18 mouse cellular contexts compared by ENCODE assay signal in the genomic region with DNA sequence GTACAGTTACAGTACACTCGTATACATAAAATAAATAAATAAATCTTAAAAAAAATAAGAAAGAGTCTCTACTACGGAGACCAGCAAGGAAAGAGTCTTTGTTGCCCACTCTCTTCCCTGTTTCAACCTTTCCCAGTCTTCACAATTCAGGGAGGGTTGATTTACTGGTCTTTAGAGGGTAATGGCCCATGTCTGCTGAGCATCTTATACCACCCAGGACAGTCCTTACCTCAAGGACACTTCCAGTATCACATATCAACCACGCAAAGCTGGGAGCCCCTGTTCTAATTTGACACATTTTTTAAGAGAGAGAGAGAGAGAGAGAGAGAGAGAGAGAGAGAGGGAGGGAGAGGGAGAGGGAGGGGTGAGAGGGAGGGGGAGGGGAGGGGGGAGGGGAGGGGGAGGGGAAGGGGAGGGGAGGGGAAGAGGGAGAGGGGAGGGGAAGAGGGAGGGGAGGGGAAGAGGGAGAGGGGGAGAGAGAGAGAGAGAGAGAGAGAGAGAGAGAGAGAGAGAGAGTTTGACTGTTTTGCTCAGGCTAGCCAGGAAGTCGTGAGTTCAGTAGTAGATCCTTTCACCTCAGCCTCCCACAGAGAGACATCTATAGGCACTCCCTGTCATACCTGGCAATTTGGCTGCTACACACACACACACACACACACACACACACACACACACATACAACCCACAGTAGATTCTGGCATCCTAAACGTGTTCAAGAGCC.
DNase-seq lines count a peak whose midpoint lies in the region; ATAC-seq and TF ChIP-seq lines count a peak whose summit lies in the region.
"Had no signal": no experiment of that assay in that cellular context is flagged by ENCODE, and none has a peak within 500 bp of the region (broad histone marks: within the 10 kb centered on the region; RNA-seq: fewer than 3 reads in every experiment).

No protein-coding gene starts in this region.

- DNase-seq in embryonic facial prominence, embryonic 10.5 days (ENCODE audit: low spot score) = no peak
- no peak for DNase-seq in liver, postnatal 0 days
- peak; percentile 44 for DNase-seq in naive thymus-derived CD4-positive, alpha-beta T cell, adult 2 months (ENCODE audit: low read depth)
- DNase-seq in adrenal gland, adult (ENCODE audit: inconsistent age in 2 of 2, low spot score in 1 of 2) = no peak
- DNase-seq in urinary bladder, postnatal 4 days (ENCODE audit: low spot score in 2 of 2) = no peak
- DNase-seq: cerebellum, adult 11 months; cerebellum, postnatal 36 days; gastrocnemius, postnatal 25 days; heart, postnatal 4 days; kidney, postnatal 25 days had no signal

- WGBS in embryonic facial prominence, embryonic 13.5 days = 74% methylated on average over 5 of the region's 5 CpGs
- 74% methylated on average over 5 of the region's 5 CpGs for WGBS in embryonic facial prominence, embryonic 10.5 days
- WGBS in liver, postnatal 0 days (ENCODE audit: insufficient replicate concordance) = 48% methylated on average over 5 of the region's 5 CpGs
- WGBS in liver, embryonic 12.5 days (ENCODE audit: insufficient replicate concordance) = 40% methylated on average over 5 of the region's 5 CpGs
- 40% methylated on average over 5 of the region's 5 CpGs for WGBS in bone marrow, adult 2 months

- no peaks in the 10 kb centered on the region for H3K36me3 ChIP-seq in embryonic facial prominence, embryonic 13.5 days
- no peaks in the 10 kb centered on the region for H3K36me3 ChIP-seq in embryonic facial prominence, embryonic 10.5 days (replicated peaks)
- no peaks in the 10 kb centered on the region for H3K36me3 ChIP-seq in liver, postnatal 0 days (replicated peaks; ENCODE audit: insufficient read depth, low read length)
- no peaks in the 10 kb centered on the region for H3K36me3 ChIP-seq in liver, embryonic 12.5 days
- H3K36me3 ChIP-seq: heart, embryonic 10.5 days; midbrain, embryonic 15.5 days had no signal

- no peaks in the 10 kb centered on the region for H3K9me3 ChIP-seq in embryonic facial prominence, embryonic 13.5 days
- H3K9me3 ChIP-seq in embryonic facial prominence, embryonic 10.5 days = no peaks in the 10 kb centered on the region
- H3K9me3 ChIP-seq in liver, postnatal 0 days (ENCODE audit: low read length) = no peaks in the 10 kb centered on the region
- H3K9me3 ChIP-seq in liver, embryonic 12.5 days (replicated peaks) = no peaks in the 10 kb centered on the region
- H3K9me3 ChIP-seq: heart, embryonic 10.5 days; midbrain, embryonic 15.5 days had no signal

- no peak overlapping the region for H3K4me3 ChIP-seq in embryonic facial prominence, embryonic 13.5 days
- H3K4me3 ChIP-seq in embryonic facial prominence, embryonic 10.5 days = no peak overlapping the region
- H3K4me3 ChIP-seq in liver, postnatal 0 days (ENCODE audit: low read depth, low read length) = no peak overlapping the region
- no peak overlapping the region for H3K4me3 ChIP-seq in liver, embryonic 12.5 days
- no peak overlapping the region for H3K4me3 ChIP-seq in bone marrow, adult 2 months (replicated peaks; ENCODE audit: control insufficient read depth, low read depth, low read length)
- H3K4me3 ChIP-seq: erythroblast, embryonic 14.5 days; heart, embryonic 10.5 days; midbrain, embryonic 15.5 days had no signal

- ATAC-seq in embryonic facial prominence, embryonic 13.5 days (ENCODE audit: insufficient number of reproducible peaks, insufficient read depth, low FRiP score, low TSS enrichment, low read depth) = no peak
- ATAC-seq in liver, postnatal 0 days = no peak
- no peak for ATAC-seq in liver, embryonic 12.5 days
- ATAC-seq: forebrain, embryonic 14.5 days; midbrain, embryonic 15.5 days had no signal

- TF ChIP-seq POLR2A in bone marrow, adult 2 months (IDR thresholded peaks at IDR 0.05; ENCODE audit: borderline replicate concordance, control insufficient read depth, low read depth, low read length) = no peak

- H3K9ac ChIP-seq in embryonic facial prominence, embryonic 13.5 days = no peak overlapping the region
- H3K9ac ChIP-seq in liver, postnatal 0 days (replicated peaks) = no peak overlapping the region
- no peak overlapping the region for H3K9ac ChIP-seq in liver, embryonic 12.5 days
- H3K9ac ChIP-seq: midbrain, embryonic 15.5 days had no signal

- no peak overlapping the region for H3K4me2 ChIP-seq in embryonic facial prominence, embryonic 13.5 days
- H3K4me2 ChIP-seq in liver, postnatal 0 days (ENCODE audit: low read depth, low read length) = no peak overlapping the region
- no peak overlapping the region for H3K4me2 ChIP-seq in liver, embryonic 12.5 days
- H3K4me2 ChIP-seq: liver, embryonic 11.5 days; midbrain, embryonic 15.5 days had no signal

- TF ChIP-seq EP300 in liver, postnatal 0 days (IDR thresholded peaks at IDR 0.05; ENCODE audit: low read depth) = no peak

- no peaks in the 10 kb centered on the region; the same call in 1 of the 2 replicates for H3K27me3 ChIP-seq in embryonic facial prominence, embryonic 13.5 days
- no peaks in the 10 kb centered on the region for H3K27me3 ChIP-seq in embryonic facial prominence, embryonic 10.5 days (replicated peaks; ENCODE audit: low read depth, poor library complexity, severe bottlenecking)
- no peaks in the 10 kb centered on the region for H3K27me3 ChIP-seq in liver, postnatal 0 days (ENCODE audit: insufficient read depth, low read length)
- H3K27me3 ChIP-seq in liver, embryonic 12.5 days (replicated peaks) = peaks cover 27% of the 10 kb centered on the region
- H3K27me3 ChIP-seq: midbrain, embryonic 15.5 days had no signal

- peaks cover 38% of the 10 kb centered on the region for H3K4me1 ChIP-seq in embryonic facial prominence, embryonic 13.5 days
- peaks cover 40% of the 10 kb centered on the region for H3K4me1 ChIP-seq in embryonic facial prominence, embryonic 10.5 days
- H3K4me1 ChIP-seq in liver, postnatal 0 days (ENCODE audit: insufficient read depth) = peaks cover 20% of the 10 kb centered on the region
- H3K4me1 ChIP-seq in liver, embryonic 12.5 days = peaks cover 36% of the 10 kb centered on the region
- H3K4me1 ChIP-seq in bone marrow, adult 2 months (ENCODE audit: control insufficient read depth, insufficient read depth, low read length) = peaks cover 5% of the 10 kb centered on the region; the same call in 1 of the 2 replicates

- no peak for TF ChIP-seq CTCF in liver, postnatal 0 days (IDR thresholded peaks at IDR 0.05; ENCODE audit: low read depth)
- no peak for TF ChIP-seq CTCF in bone marrow, adult 2 months (IDR thresholded peaks at IDR 0.05; ENCODE audit: control insufficient read depth, insufficient read depth, low read length)

- peak overlapping the region; percentile 28; the same call in 1 of the 2 replicates for H3K27ac ChIP-seq in embryonic facial prominence, embryonic 13.5 days
- H3K27ac ChIP-seq in embryonic facial prominence, embryonic 10.5 days (replicated peaks) = no peak overlapping the region
- H3K27ac ChIP-seq in liver, postnatal 0 days (ENCODE audit: low read depth) = 0 out of 2 replicates have a peak overlapping the region, but pooled peaks have one; percentile 55
- no peak overlapping the region for H3K27ac ChIP-seq in liver, embryonic 12.5 days
- H3K27ac ChIP-seq in bone marrow, adult 2 months (ENCODE audit: control insufficient read depth, insufficient read depth, low read depth, low read length, poor library complexity) = peak overlapping the region; percentile 82; the same call in 1 of the 2 replicates
- H3K27ac ChIP-seq: heart, embryonic 10.5 days; midbrain, embryonic 15.5 days had no signal

Comparison
In these comparisons a context has a peak if more than half of its experiments do, and no peak if none do; other contexts are left out.
1. H3K27ac ChIP-seq: peak in embryonic facial prominence, embryonic 13.5 days (single experiment), liver, postnatal 0 days (single experiment) and bone marrow, adult 2 months (single experiment); none in embryonic facial prominence, embryonic 10.5 days (single experiment) and liver, embryonic 12.5 days (single experiment).